Mouse (Mus musculus): ENCODE measurements at regions not wholly inside any gene's neighbourhood (a gene's known extent, or its start where the extent isn't known, plus 50 kb on each side); places are given as distances from the start of the nearest gene placed in this dataset.

GRCm38 (mm10) chr3:66735468-66735867, 245.7 kb upstream of the Rsrc1 start:
- no peak for ATAC-seq
- no peak for TF ChIP-seq CTCF (IDR thresholded peaks at IDR 0.05)
- CTCF ChIA-PET = interaction anchor here (0.7 to 1.6 kb wide), 4 partner anchors 8 to 1501 kb away, joined by 3 to 5 read pairs (median 3); no protein-coding TSS in a partner anchor
- in situ Hi-C loops (cut with MboI; ENCODE audit: low pct_unique_long_range_greater_than_20kb) = no loop called here
- POLR2A ChIA-PET = interaction anchor here (0.9 to 1.1 kb wide), 2 partner anchors 59 to 694 kb away, joined by 3 to 4 read pairs; no protein-coding TSS in a partner anchor
- peaks cover 3% of the 10 kb centered on the region for H3K27me3 ChIP-seq
- no peak for DNase-seq (ENCODE audit: low read depth, low spot score)

- TF ChIP-seq CTCF (IDR thresholded peaks at IDR 0.05) = no peak
- ATAC-seq (peak; percentile 63), DNase-seq (ENCODE audit: low read depth, low spot score) (peak; percentile 64)
- ChIA-PET CTCF (interaction anchor here (0.7 to 1.5 kb wide), 4 partner anchors 15 to 87 kb away, joined by 3 to 5 read pairs (median 4); no protein-coding TSS in a partner anchor), POLR2A (interaction anchor here (0.7 to 1.2 kb wide), 2 partner anchors 14 to 18 kb away, joined by 3 read pairs; no protein-coding TSS in a partner anchor)
- in situ Hi-C loops (cut with MboI; ENCODE audit: low pct_unique_long_range_greater_than_20kb) = no loop called here
- H3K27me3 ChIP-seq = peaks cover 3% of the 10 kb centered on the region
Measured at GRCm38 (mm10) chr3:66738201-66739062, 242.8 kb upstream of the Rsrc1 start.

DNA sequence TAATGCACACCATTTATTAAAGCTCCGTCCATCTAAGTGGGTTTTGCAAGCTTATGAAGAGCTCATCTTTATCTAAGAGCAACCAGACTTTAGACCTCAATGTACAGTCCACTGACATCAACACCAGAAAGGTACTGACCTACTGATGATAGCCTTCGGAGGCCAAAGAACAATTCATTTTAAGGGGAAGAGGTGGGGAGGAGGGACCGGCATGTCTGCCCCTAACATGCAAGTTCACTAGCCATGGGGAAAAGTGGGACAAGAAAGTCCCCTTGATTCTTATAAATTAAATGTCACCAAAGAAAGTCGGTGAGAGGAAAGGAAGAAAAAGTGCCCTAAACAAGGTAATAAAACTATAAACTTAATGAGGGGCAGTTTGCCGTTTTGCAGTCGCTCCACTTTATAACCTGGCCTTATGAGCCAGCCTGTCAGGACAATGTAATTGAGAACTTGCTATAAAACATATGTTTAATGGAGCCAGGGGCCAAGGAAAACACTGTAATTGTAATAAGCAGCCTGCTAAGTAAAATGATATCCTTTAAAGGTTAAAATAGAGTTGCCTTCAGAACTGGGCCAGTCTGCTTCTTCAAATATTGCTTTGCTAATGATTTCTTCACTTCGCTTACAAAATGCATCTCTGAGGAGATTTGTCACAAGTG, 241.7 kb upstream of the Rsrc1 start:
- ChIA-PET POLR2A (interaction anchor here (1.2 kb wide), 1 partner anchor 17 kb away, joined by 3 read pairs; no protein-coding TSS in a partner anchor), CTCF (interaction anchor here (1.5 kb wide), 1 partner anchor 20 kb away, joined by 4 read pairs; no protein-coding TSS in a partner anchor)
- ATAC-seq = no peak
- no peak for DNase-seq (ENCODE audit: low read depth, low spot score)
- no peak for TF ChIP-seq CTCF (IDR thresholded peaks at IDR 0.05)
- in situ Hi-C loops (cut with MboI; ENCODE audit: low pct_unique_long_range_greater_than_20kb) = no loop called here
- peaks cover 3% of the 10 kb centered on the region for H3K27me3 ChIP-seq

- ChIA-PET CTCF (interaction anchor here (2.7 kb wide), 1 partner anchor 30 kb away, joined by 6 read pairs; no protein-coding TSS in a partner anchor), POLR2A (no interaction called here)
- no peak for TF ChIP-seq CTCF (IDR thresholded peaks at IDR 0.05)
- DNase-seq (ENCODE audit: low read depth, low spot score) (no peak), ATAC-seq (no peak)
- in situ Hi-C loops (cut with MboI; ENCODE audit: low pct_unique_long_range_greater_than_20kb) = no loop called here
- H3K27me3 ChIP-seq = peaks cover 8% of the 10 kb centered on the region
Measured at GRCm38 (mm10) chr3:66744133-66744913, 236.9 kb upstream of the Rsrc1 start.

- ATAC-seq = no peak
- ChIA-PET POLR2A (no interaction called here), CTCF (no interaction called here)
- no peak for TF ChIP-seq CTCF (IDR thresholded peaks at IDR 0.05)
- in situ Hi-C loops (cut with MboI; ENCODE audit: low pct_unique_long_range_greater_than_20kb) = no loop called here
- no peak for DNase-seq (ENCODE audit: low read depth, low spot score)
- peaks cover 8% of the 10 kb centered on the region for H3K27me3 ChIP-seq
Measured at GRCm38 (mm10) chr3:66746373-66747072, 234.7 kb upstream of the Rsrc1 start.

DNA sequence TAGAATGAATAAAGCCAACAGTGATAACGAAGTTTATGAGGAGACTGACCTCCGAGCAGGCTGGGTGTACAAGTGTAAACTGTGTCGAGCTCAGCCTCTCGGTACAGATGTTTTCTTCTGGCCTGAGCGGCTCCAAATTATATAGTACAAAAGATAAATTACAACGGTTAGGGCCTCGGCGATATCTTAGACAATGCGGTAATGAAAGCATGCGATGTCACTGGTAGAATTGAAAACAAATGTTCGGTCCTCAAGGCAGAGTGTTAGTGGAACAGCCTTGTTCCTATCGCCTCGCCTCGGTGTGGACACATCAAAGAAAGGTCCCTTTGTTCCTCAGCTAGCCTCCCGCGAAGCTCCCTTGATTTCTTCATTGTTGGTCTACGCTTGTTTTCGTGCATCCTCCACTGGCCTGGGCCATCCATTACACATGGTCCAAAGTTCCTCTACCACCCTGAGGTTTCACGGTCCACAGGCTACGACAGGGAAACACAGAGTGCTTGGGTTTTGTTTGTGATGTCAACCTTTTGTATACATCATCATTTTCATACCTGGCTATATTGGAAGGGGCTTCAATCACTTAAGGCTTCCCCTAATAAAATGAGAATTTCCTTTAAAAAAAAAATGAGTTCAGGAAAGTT, 234.0 kb upstream of the Rsrc1 start:
- in situ Hi-C loops (cut with MboI; ENCODE audit: low pct_unique_long_range_greater_than_20kb) = no loop called here
- TF ChIP-seq CTCF (IDR thresholded peaks at IDR 0.05) = no peak
- ChIA-PET POLR2A (no interaction called here), CTCF (no interaction called here)
- no peak for DNase-seq (ENCODE audit: low read depth, low spot score)
- no peak for ATAC-seq
- H3K27me3 ChIP-seq = peaks cover 8% of the 10 kb centered on the region

DNA sequence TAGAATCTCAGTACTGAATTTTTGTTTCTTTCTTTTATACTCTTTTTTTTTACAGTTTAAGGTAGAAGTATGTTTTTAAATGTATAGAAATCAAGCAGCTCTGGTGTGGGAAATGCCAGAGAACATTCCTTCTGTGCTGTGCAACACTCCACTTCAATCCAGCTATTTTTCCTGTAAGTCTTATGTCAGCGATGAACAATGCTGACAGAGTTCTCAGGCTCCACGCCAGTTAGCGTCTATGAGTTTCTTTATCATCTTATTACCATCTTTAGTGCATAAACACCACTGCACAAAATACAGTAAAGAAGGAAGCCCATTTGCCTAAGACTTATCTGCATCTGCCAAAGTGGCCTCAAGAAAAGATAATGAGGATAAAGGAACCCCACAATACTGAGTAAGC, 223.0 kb upstream of the Rsrc1 start:
- ChIA-PET CTCF (no interaction called here), POLR2A (no interaction called here)
- DNase-seq (ENCODE audit: low read depth, low spot score) (no peak), ATAC-seq (peak; percentile 39)
- H3K27me3 ChIP-seq = peaks cover 6% of the 10 kb centered on the region
- TF ChIP-seq CTCF (IDR thresholded peaks at IDR 0.05) = no peak
- in situ Hi-C loops (cut with MboI; ENCODE audit: low pct_unique_long_range_greater_than_20kb) = no loop called here

- DNase-seq (ENCODE audit: low read depth, low spot score) (no peak), ATAC-seq (no peak)
- in situ Hi-C loops (cut with MboI; ENCODE audit: low pct_unique_long_range_greater_than_20kb) = no loop called here
- peaks cover 10% of the 10 kb centered on the region for H3K27me3 ChIP-seq
- ChIA-PET POLR2A (no interaction called here), CTCF (interaction anchor here (1.7 to 2.2 kb wide), 2 partner anchors 9 to 21 kb away, joined by 4 to 9 read pairs; no protein-coding TSS in a partner anchor)
- TF ChIP-seq CTCF (IDR thresholded peaks at IDR 0.05) = no peak
Measured at GRCm38 (mm10) chr3:66759841-66760240, 221.3 kb upstream of the Rsrc1 start.

DNA sequence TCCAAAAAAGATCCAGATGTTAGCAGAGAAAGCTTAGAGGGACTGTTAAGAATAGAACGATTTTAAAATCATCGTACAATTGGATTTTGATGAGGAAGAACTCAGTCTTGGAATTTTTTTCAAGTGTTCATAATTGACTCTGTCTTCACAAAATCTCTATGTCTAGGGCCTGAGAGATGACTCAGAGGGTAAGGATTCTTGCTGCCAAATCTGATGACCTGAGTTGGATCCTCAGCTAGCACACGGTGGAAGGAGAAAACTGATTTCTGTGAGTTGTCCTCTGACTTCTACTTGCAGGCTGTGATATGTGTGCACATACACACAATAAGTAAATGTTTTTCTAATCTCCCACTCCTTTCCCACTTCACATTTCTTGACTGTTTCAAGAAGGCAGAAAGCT, 218.7 kb upstream of the Rsrc1 start:
- ATAC-seq (no peak), DNase-seq (ENCODE audit: low read depth, low spot score) (no peak)
- in situ Hi-C loops (cut with MboI; ENCODE audit: low pct_unique_long_range_greater_than_20kb) = no loop called here
- POLR2A ChIA-PET = no interaction called here
- peaks cover 27% of the 10 kb centered on the region for H3K27me3 ChIP-seq
- CTCF ChIA-PET = interaction anchor here (1.4 kb wide), 1 partner anchor 170 kb away, joined by 3 read pairs; no protein-coding TSS in a partner anchor
- TF ChIP-seq CTCF (IDR thresholded peaks at IDR 0.05) = no peak

Data from Patski (cell line).